Mouse (Mus musculus): ENCODE data around the gene Aff4.

DNA sequence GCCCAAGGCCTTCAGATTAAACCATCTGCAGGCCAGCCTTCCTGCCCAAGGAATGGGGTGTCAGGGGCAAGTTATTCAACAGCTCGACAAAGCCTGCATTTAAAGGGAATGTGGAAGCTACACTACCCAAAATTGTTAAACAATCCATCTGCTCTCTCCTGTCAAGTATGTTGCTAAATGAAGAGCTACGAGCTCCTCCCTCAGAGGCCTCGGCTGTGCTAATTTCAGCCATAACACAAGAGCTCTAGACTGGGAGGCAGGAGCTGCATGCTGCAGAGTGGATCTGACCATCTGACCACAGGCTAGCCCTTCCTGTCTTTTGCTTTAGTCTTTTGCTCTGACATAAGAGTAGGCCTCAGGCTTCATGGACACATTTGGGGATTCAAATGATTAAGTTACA is 74.6 kb downstream of the Aff4 start:
- TF ChIP-seq GATA1 (IDR thresholded peaks at IDR 0.05; ENCODE audit: borderline replicate concordance, low read length), result no peak
- TF ChIP-seq CTCF (IDR thresholded peaks at IDR 0.05; ENCODE audit: low read depth, low read length), result no peak

All from G1E (cell line).